Mouse (Mus musculus) embryonic facial prominence, embryonic 14.5 days (tissue): Measurements from ENCODE around the gene Chga. TPM values are rescaled to one million over a fixed set of nuclear protein-coding genes. Genes with fewer than 3 reads are reported as not detected.

ENCODE experiments used
- ATAC-seq: fragments of 200-750 bp; cut with Nextera tagmentation; 2 replicates; pipeline ENCODE4 v1.8.0; 2017; ENCODE audit warnings: low read depth, moderate number of reproducible peaks, moderate TSS enrichment
- DNase-seq: peaks from one replicate; pipeline ENCODE4 v3.0.0-alpha.2; 2015; ENCODE audit warnings: low spot score
- H3K27ac ChIP-seq: fragments of 300-500 bp; sonication (generic); replicated peaks from 2 replicates; pipeline ENCODE4 v1.5.1; 2014; ENCODE audit warnings: low read depth, mild to moderate bottlenecking, low read length, moderate library complexity
- H3K27me3 ChIP-seq: fragments of 300-500 bp; sonication (generic); replicated peaks from 2 replicates; pipeline ENCODE4 v1.6.1; 2014; ENCODE audit warnings: low read length; ENCODE audit not compliant: control insufficient read depth, insufficient read depth
- H3K36me3 ChIP-seq: fragments of 300-500 bp; sonication (generic); 2 replicates; pipeline ENCODE4 v1.6.1; 2014; ENCODE audit warnings: low read length, mixed read lengths; ENCODE audit not compliant: control insufficient read depth, insufficient read depth
- H3K4me1 ChIP-seq: fragments of 300-500 bp; sonication (generic); 2 replicates; pipeline ENCODE4 v1.6.1; 2014; ENCODE audit warnings: antibody characterized with exemption, low read length; ENCODE audit not compliant: control insufficient read depth, insufficient read depth
- H3K4me2 ChIP-seq: fragments of 300-500 bp; sonication (generic); 2 replicates; pipeline ENCODE4 v1.6.1; 2014; ENCODE audit warnings: low read depth, mild to moderate bottlenecking, low read length, moderate library complexity, mixed read lengths
- H3K4me3 ChIP-seq: fragments of 300-500 bp; sonication (generic); 2 replicates; pipeline ENCODE4 v1.5.1; 2014; ENCODE audit warnings: low read depth, mild to moderate bottlenecking, low read length
- H3K9ac ChIP-seq: fragments of 300-500 bp; sonication (generic); 2 replicates; pipeline ENCODE4 v1.6.1; 2014; ENCODE audit warnings: low read depth, mild to moderate bottlenecking, low read length, moderate library complexity, mixed read lengths
- H3K9me3 ChIP-seq: fragments of 300-500 bp; sonication (generic); 2 replicates; pipeline ENCODE4 v1.6.1; 2016; ENCODE audit warnings: low read length; ENCODE audit not compliant: control insufficient read depth
- WGBS: fragments of 180-500 bp; shearing (Covaris S2); extraction: QIAGEN DNeasy Blood & Tissue Kit; methylation state at CpG from one replicate; pipeline ENCODE4 v1.1.7; 2014; 5-methylcytosine and 5-hydroxymethylcytosine counted together
- polyA plus RNA-seq: library from polyadenylated mRNA; unstranded; fragments of >200 nt; fragmentation: Nextera tagmentation; extraction: Ambion mirVana; gene quantifications from 2 replicates; pipeline ENCODE4 v1.2.1, GENCODE M21; 2014

Chga gene
- polyA plus RNA-seq, 1 experiment from 2014 or later: 22.2 TPM

DNA sequence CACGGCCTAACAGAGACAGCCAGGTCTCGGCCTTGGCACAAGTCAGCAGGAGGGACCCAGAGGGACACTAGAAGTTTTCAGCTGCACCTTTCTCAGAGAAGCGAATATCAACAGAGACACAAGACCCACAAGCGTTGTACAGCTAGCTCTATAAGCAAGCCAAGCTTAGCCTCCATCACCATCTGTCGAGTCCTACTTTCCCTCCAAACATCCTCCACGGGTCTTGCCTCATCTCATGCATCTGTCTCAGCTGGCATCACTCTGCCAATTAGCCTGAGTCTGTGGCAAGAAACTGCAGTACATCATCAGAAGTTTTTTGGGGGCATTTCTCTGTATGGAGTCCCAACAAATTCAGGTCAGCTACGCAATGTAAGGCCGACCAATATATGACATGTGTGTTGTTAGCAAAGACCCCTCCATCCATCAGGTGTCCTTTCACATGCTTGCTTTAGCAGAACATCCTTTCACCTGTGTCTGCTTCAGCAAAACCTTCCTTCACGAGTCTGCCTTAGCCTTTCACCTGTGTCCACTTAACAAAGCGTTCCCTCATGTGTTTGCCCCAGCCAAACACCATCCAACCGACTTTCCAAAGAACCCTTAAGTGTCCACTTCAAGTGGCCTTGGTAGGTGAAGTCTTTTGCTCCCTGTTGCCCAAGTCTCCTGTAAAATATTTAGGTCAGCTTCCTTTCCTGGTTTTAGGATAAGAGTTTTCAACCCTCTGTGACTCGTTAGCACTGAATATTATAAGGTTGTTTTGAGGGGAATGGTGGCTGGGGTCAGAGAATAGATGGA, 34.6 kb upstream of the Chga start:
- H3K27ac ChIP-seq: no peak overlapping the region
- no peaks in the 10 kb centered on the region for H3K9me3 ChIP-seq
- DNase-seq (no peak), ATAC-seq (no peak)
- H3K4me2 ChIP-seq: no peak overlapping the region
- WGBS: 83% methylated on average over 12 of the region's 12 CpGs
- H3K4me3 ChIP-seq: no peak overlapping the region
- H3K36me3 ChIP-seq: no peaks in the 10 kb centered on the region
- no peaks in the 10 kb centered on the region for H3K27me3 ChIP-seq
- H3K9ac ChIP-seq: no peak overlapping the region
- no peaks in the 10 kb centered on the region for H3K4me1 ChIP-seq

DNA sequence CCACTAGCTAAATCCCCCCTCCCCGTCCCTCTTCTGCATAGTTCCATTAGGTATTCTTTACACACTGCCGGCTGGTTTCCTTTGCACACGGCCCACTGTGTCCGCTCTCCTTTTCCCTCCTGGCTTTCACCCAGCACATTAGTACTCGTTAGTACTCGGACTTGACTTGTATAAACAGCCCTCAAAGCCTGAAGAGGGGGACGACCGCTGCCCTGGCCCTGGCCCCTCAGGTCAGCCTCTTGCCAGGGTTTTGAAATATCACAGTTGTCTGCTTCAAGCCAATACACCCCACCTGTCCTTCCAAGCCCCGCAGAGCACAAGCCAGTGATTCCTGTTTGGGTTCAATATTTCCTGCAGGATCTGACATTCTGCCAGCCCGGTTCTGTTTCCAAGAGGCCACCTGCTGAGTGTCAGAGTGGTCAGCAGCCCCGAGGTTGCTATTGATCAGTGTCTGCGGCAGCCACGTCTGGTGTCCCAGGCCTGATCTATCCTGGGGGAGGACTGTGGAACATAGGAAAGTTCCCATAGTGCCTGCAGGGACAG, 32.9 kb upstream of the Chga start:
- no peak overlapping the region for H3K9ac ChIP-seq
- ATAC-seq (peak; percentile 70; the same call in 1 of the 2 replicates), DNase-seq (peak; percentile 58)
- no peaks in the 10 kb centered on the region for H3K27me3 ChIP-seq
- H3K27ac ChIP-seq: no peak overlapping the region
- WGBS: 34% methylated on average over 13 of the region's 13 CpGs
- no peak overlapping the region for H3K4me2 ChIP-seq
- no peaks in the 10 kb centered on the region for H3K36me3 ChIP-seq
- no peaks in the 10 kb centered on the region for H3K4me1 ChIP-seq
- no peaks in the 10 kb centered on the region for H3K9me3 ChIP-seq
- H3K4me3 ChIP-seq: no peak overlapping the region

DNA sequence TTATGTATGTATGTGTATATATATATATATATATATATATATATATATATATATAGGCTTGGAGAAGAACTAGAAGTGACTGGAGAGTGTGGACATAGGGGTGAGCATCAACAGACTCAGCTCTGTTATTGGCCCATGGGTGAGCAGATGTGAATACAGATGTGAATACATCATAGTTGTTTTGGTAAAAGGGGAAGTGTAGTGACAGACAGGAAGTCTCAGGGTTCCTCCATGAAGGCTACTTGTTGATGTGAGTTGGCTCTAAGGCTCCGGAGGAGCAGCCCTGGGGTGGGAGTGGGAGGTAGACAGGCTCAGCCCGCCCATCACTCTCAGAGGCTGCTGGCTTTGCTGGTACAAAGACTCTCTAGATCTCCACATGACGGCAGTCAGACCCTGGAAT, 30.6 kb upstream of the Chga start:
- ATAC-seq (no peak), DNase-seq (no peak)
- H3K36me3 ChIP-seq: no peaks in the 10 kb centered on the region
- H3K4me2 ChIP-seq: no peak overlapping the region
- no peaks in the 10 kb centered on the region for H3K4me1 ChIP-seq
- H3K27me3 ChIP-seq: no peaks in the 10 kb centered on the region
- H3K9me3 ChIP-seq: no peaks in the 10 kb centered on the region
- no peak overlapping the region for H3K27ac ChIP-seq
- no peak overlapping the region for H3K9ac ChIP-seq
- no peak overlapping the region for H3K4me3 ChIP-seq
- WGBS: 55% methylated on average over 3 of the region's 3 CpGs

DNA sequence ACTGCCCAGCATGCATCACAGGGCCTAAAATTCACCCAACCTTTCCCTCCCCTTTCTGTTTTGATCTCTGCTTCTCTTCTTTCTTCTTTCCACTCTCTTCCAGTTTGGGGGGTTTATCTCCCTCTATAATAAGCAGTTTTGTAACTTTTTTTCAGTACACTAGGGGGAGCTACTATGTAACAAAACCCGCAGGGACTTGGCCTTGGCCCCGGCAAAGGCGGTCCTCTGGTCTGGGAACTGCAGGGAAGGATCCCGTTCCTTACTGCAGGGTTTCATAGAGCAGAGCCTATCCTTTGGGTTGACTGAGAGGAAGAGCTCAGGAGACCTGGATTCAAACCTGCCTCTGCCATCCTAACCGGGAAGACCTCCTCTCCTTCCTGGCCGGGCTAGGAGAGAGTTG, 30.0 kb upstream of the Chga start:
- H3K27ac ChIP-seq: no peak overlapping the region
- ATAC-seq (no peak; the same call in 1 of the 2 replicates), DNase-seq (peak; percentile 58)
- no peaks in the 10 kb centered on the region for H3K9me3 ChIP-seq
- no peaks in the 10 kb centered on the region for H3K27me3 ChIP-seq
- no peaks in the 10 kb centered on the region for H3K36me3 ChIP-seq
- H3K9ac ChIP-seq: no peak overlapping the region
- H3K4me1 ChIP-seq: no peaks in the 10 kb centered on the region
- no peak overlapping the region for H3K4me3 ChIP-seq
- no peak overlapping the region for H3K4me2 ChIP-seq
- 16% methylated on average over 6 of the region's 6 CpGs for WGBS

DNA sequence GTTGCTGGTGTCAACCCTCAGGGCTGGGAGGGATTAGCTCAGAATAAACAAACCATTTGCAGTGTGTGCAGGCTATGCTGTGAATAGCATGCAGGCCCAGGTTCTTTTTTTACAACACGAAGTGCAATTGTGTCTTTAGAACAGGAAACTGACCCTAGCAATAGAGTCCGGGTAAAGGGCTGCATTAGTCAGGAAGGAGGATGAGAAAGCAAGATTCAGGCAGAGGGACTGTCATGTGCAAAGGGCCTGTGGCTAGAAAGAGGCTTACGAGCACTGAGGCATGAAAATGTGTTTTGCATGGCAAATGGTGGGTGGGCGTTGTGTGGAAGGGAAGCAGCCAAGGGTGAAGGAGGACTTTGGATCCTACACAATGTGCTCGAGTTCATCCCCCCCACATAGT, 26.8 kb upstream of the Chga start:
- Histone ChIP-seq H3K27me3 (no peaks in the 10 kb centered on the region), H3K4me3 (no peak overlapping the region), H3K9ac (no peak overlapping the region), H3K4me2 (no peak overlapping the region), H3K36me3 (no peaks in the 10 kb centered on the region), H3K27ac (no peak overlapping the region), H3K4me1 (no peaks in the 10 kb centered on the region), H3K9me3 (no peaks in the 10 kb centered on the region)
- 66% methylated on average over 5 of the region's 5 CpGs for WGBS
- no peak for DNase-seq
- no peak for ATAC-seq

DNA sequence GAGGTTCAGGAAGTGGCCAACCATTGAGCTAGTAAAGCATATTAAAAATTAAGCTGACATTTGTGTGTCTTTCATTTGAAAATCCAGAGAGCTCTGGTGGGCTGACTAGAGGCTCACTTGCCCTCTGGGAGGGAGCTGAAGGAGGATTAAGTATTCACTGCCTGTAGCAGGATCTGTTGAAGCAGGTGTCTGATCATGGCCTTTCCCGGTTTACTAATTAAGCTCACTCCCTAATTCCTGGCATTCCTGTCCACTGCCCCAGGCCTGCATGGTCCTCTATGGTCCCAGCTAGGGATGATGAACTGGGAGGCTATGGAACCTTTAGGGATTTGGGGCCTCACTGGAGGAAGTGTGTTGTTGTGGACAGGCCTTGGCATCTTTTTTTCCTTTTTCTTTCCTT, 19.0 kb upstream of the Chga start:
- Histone ChIP-seq H3K4me2 (no peak overlapping the region), H3K4me3 (no peak overlapping the region), H3K27ac (no peak overlapping the region), H3K9ac (no peak overlapping the region), H3K4me1 (no peaks in the 10 kb centered on the region), H3K27me3 (no peaks in the 10 kb centered on the region), H3K9me3 (no peaks in the 10 kb centered on the region), H3K36me3 (no peaks in the 10 kb centered on the region)
- DNase-seq (no peak), ATAC-seq (no peak)
- WGBS: 14% methylated on average over 1 of the region's 1 CpGs

DNA sequence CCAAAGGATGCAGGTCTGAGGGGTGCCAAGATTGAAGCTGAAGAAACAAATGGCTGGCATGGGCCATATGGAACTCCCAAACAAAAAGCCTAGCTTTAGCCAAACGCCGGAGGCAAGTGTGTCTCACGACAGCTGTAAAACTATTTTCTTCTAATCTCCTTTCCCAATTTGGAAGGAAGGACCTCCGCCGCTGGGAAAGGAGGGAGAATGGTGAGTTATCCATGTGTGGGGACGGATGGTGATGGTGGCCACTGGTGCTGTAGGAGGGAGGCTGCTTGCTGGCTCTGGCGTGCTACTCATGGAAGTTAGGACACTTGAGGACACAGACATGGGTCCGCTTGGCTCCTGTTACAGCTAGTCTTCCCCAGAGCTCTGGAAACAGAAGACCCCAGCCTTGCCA, 14.5 kb upstream of the Chga start:
- WGBS: 84% methylated on average over 8 of the region's 8 CpGs
- H3K4me3 ChIP-seq: no peak overlapping the region
- DNase-seq: no peak
- no peak for ATAC-seq
- H3K36me3 ChIP-seq: no peaks in the 10 kb centered on the region
- no peaks in the 10 kb centered on the region for H3K4me1 ChIP-seq
- no peak overlapping the region for H3K4me2 ChIP-seq
- H3K27me3 ChIP-seq: no peaks in the 10 kb centered on the region
- no peak overlapping the region for H3K9ac ChIP-seq
- H3K27ac ChIP-seq: no peak overlapping the region
- H3K9me3 ChIP-seq: no peaks in the 10 kb centered on the region

DNA sequence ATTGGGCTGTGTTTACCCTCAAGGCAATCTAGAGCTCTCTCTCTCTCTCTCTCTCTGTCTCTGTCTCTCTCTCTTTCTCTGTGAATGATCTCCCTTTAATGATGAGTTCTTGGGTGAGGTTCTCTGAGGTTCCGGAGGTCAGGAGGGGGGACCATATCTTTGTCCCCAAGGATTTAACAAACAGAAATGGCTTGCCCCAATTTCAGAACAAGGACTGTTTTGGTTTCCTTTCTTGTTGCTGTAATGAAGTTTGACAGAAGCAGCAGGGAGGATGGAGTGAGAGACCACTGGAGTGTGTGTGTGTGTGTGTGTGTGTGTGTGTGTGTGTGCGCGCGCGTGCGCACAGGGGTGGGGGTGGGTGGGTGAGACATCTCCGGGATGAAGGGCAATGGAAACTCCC, 13.6 kb upstream of the Chga start:
- no peak overlapping the region for H3K4me2 ChIP-seq
- no peak overlapping the region for H3K9ac ChIP-seq
- H3K4me1 ChIP-seq: no peaks in the 10 kb centered on the region
- H3K27ac ChIP-seq: no peak overlapping the region
- no peaks in the 10 kb centered on the region for H3K9me3 ChIP-seq
- DNase-seq (no peak), ATAC-seq (no peak)
- H3K27me3 ChIP-seq: no peaks in the 10 kb centered on the region
- WGBS: 96% methylated on average over 7 of the region's 7 CpGs
- H3K36me3 ChIP-seq: no peaks in the 10 kb centered on the region
- no peak overlapping the region for H3K4me3 ChIP-seq

DNA sequence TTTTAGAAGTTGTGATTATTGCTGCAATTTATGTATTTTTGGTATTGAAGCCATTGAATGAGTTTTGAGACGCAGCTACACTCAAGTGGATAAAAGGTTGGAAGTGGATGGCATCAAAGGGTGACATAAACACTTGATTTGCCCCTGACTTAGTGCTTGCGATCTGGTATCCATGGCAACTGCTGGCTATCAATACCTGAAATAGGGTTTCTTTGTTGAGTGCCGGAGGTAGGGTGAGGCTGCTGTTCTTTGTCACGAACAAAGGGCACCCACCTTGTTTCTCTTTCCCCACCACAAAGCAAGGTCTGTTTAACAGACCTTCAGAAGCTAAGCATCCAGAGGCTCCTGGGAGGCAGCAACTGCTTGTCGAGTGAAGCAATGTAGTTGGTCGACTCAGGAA, 9.6 kb upstream of the Chga start:
- Histone ChIP-seq H3K27ac (no peak overlapping the region), H3K9me3 (no peaks in the 10 kb centered on the region), H3K4me1 (no peaks in the 10 kb centered on the region), H3K9ac (no peak overlapping the region), H3K4me3 (no peak overlapping the region), H3K36me3 (no peaks in the 10 kb centered on the region), H3K4me2 (no peak overlapping the region), H3K27me3 (no peaks in the 10 kb centered on the region)
- no peak for DNase-seq
- WGBS: 65% methylated on average over 6 of the region's 6 CpGs
- ATAC-seq: no peak
